Mouse (Mus musculus) heart, embryonic 12.5 days (tissue): ENCODE measurements at regions not wholly inside any gene's neighbourhood (a gene's known extent, or its start where the extent isn't known, plus 50 kb on each side); places are given as distances from the start of the nearest gene placed in this dataset.
A peak's percentile ranks its signal among the peaks of the same experiment; 100 is the strongest.

Experiments
- ATAC-seq: fragments of 200-750 bp; cut with Nextera tagmentation; 2 replicates; pipeline ENCODE4 v1.8.0; 2017; ENCODE audit warnings: moderate TSS enrichment, moderate library complexity; ENCODE audit not compliant: insufficient number of reproducible peaks, low FRiP score
- H3K27ac ChIP-seq: fragments of 300-500 bp; sonication (generic); 2 replicates; pipeline ENCODE4 v1.5.1; 2016; ENCODE audit warnings: mild to moderate bottlenecking, moderate library complexity; ENCODE audit not compliant: poor library complexity, severe bottlenecking
- H3K27me3 ChIP-seq: fragments of 300-500 bp; sonication (generic); replicated peaks from 2 replicates; pipeline ENCODE4 v1.6.1; 2016; ENCODE audit warnings: mild to moderate bottlenecking, moderate library complexity
- H3K36me3 ChIP-seq: fragments of 300-500 bp; sonication (generic); 2 replicates; pipeline ENCODE4 v1.6.1; 2016; ENCODE audit warnings: mild to moderate bottlenecking, moderate library complexity
- H3K4me1 ChIP-seq: fragments of 300-500 bp; sonication (generic); replicated peaks from 2 replicates; pipeline ENCODE4 v1.6.1; 2016; ENCODE audit warnings: mild to moderate bottlenecking
- H3K4me2 ChIP-seq: fragments of 300-500 bp; sonication (generic); 2 replicates; pipeline ENCODE4 v1.6.1; 2016; ENCODE audit warnings: mild to moderate bottlenecking, moderate library complexity
- H3K4me3 ChIP-seq: fragments of 300-500 bp; sonication (generic); 2 replicates; pipeline ENCODE4 v1.5.1; 2016; ENCODE audit warnings: mild to moderate bottlenecking
- H3K9ac ChIP-seq: fragments of 300-500 bp; sonication (generic); 2 replicates; pipeline ENCODE4 v1.6.1; 2016; ENCODE audit warnings: mild to moderate bottlenecking, moderate library complexity
- H3K9me3 ChIP-seq: fragments of 300-500 bp; sonication (generic); replicated peaks from 2 replicates; pipeline ENCODE4 v1.6.1; 2016; ENCODE audit warnings: mild to moderate bottlenecking, moderate library complexity
- WGBS: fragments of 180-500 bp; shearing (Covaris S2); methylation state at CpG from one replicate; pipeline ENCODE4 v1.1.7; 2016; 5-methylcytosine and 5-hydroxymethylcytosine counted together

DNA sequence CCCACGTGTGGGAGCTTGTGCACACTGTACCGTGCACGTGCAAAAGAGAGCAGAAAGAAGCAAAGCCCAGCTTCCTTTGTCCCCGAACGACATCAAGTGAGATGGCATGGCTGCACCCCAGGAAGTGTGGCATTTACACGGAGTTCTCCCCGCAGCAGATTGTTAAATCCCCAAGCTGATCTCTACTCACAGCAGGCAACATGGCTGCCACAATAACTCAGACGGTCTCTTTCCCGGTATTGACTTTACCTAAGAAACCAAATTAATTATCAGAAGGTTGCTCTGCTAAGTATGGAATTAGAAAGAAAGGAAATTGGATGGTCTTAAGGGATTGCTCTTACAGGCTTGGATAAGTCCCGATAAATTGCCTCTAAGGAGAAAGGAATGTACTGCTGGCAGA lies 241.4 kb downstream of the Gm11011 start:
- Histone ChIP-seq H3K4me1 (no peaks in the 10 kb centered on the region), H3K9ac (no peak overlapping the region), H3K4me2 (no peak overlapping the region), H3K4me3 (no peak overlapping the region), H3K36me3 (no peaks in the 10 kb centered on the region), H3K27ac (no peak overlapping the region), H3K27me3 (no peaks in the 10 kb centered on the region), H3K9me3 (no peaks in the 10 kb centered on the region)
- WGBS = 75% methylated on average over 10 of the region's 10 CpGs
- ATAC-seq = no peak

- 73% methylated on average over 5 of the region's 5 CpGs for WGBS
- H3K4me1 ChIP-seq = no peaks in the 10 kb centered on the region
- no peaks in the 10 kb centered on the region for H3K9me3 ChIP-seq
- H3K27me3 ChIP-seq = no peaks in the 10 kb centered on the region
- no peaks in the 10 kb centered on the region for H3K36me3 ChIP-seq
- H3K27ac ChIP-seq = no peak overlapping the region
- ATAC-seq = no peak
- no peak overlapping the region for H3K4me3 ChIP-seq
- H3K9ac ChIP-seq = no peak overlapping the region
- H3K4me2 ChIP-seq = no peak overlapping the region
These were observed 268.0 kb downstream of the Gm11011 start for GRCm38 (mm10) chr2:169319521-169319920.

DNA sequence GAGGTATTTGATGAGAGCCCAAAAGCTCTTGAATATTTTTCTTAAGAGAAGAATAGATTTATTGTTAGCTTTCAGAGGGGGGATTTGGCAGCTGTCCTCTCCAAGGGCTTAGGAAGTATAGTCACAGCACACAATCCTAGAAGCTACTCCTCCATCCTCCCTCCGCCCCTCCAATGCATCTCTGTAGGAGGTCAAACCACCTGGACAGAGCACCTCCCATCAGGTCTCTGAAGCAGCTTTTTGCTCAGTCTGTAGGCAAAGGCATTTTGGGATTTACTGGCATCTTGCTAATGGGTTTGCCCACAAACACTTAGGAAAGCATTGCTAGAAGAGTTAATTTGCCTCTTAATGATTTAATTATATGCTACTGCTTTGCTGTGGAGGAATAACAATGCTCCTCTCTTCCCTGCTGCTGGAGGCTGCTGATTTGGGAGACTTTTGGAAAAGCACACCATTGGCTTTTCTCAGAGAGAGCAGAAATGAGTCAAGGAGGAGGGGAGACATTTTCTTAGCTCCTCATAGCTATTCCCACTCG lies 273.1 kb downstream of the Gm11011 start:
- Histone ChIP-seq H3K9ac (no peak overlapping the region), H3K4me3 (no peak overlapping the region), H3K9me3 (no peaks in the 10 kb centered on the region), H3K27me3 (no peaks in the 10 kb centered on the region), H3K27ac (no peak overlapping the region), H3K4me1 (peaks cover 11% of the 10 kb centered on the region), H3K4me2 (no peak overlapping the region), H3K36me3 (no peaks in the 10 kb centered on the region)
- WGBS = 55% methylated on average over 2 of the region's 2 CpGs
- no peak for ATAC-seq

GRCm38 (mm10) chr2:169311821-169312220 lies 275.7 kb downstream of the Gm11011 start:
- ATAC-seq = no peak

DNA sequence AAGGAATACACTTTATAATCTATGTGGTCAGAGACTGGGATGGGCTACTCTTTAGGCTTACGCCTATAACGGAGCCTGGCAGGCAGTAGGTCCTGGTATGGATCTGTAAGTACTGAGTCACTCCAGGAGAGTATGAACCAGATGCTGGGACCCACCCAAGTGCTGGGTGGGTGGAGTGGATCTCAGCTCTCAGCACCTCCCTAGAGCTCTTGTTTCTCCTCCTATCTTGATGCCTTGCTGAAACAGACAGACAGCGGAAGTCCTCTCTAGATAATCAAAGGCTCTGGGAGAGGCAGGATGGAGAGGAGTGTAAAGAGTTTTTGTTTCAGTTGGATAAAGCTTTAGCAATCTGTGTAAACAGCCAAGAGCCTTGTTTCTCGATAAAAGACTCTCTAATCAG lies 276.2 kb downstream of the Gm11011 start:
- WGBS = 13% methylated on average over 4 of the region's 4 CpGs
- no peak overlapping the region for H3K4me3 ChIP-seq
- 0 out of 2 replicates have a peak, but pooled peaks cover 2% of the 10 kb centered on the region for H3K9me3 ChIP-seq
- H3K4me1 ChIP-seq = peaks cover 11% of the 10 kb centered on the region
- H3K36me3 ChIP-seq = no peaks in the 10 kb centered on the region
- H3K27me3 ChIP-seq = no peaks in the 10 kb centered on the region
- peak; percentile 66; the same call in 1 of the 2 replicates for ATAC-seq
- no peak overlapping the region for H3K9ac ChIP-seq
- peak overlapping the region; percentile 30; the same call in 1 of the 2 replicates for H3K27ac ChIP-seq
- H3K4me2 ChIP-seq = peak overlapping the region; percentile 38

More at GRCm38 (mm10) chr2:169311821-169312220, 275.7 kb downstream of the Gm11011 start:
- Histone ChIP-seq H3K4me1 (peaks cover 11% of the 10 kb centered on the region), H3K36me3 (no peaks in the 10 kb centered on the region), H3K9me3 (0 out of 2 replicates have a peak, but pooled peaks cover 2% of the 10 kb centered on the region), H3K27ac (peak overlapping the region; percentile 30; the same call in 1 of the 2 replicates), H3K4me3 (no peak overlapping the region), H3K4me2 (peak overlapping the region; percentile 38), H3K27me3 (no peaks in the 10 kb centered on the region), H3K9ac (no peak overlapping the region)
- WGBS = 32% methylated on average over 12 of the region's 12 CpGs

DNA sequence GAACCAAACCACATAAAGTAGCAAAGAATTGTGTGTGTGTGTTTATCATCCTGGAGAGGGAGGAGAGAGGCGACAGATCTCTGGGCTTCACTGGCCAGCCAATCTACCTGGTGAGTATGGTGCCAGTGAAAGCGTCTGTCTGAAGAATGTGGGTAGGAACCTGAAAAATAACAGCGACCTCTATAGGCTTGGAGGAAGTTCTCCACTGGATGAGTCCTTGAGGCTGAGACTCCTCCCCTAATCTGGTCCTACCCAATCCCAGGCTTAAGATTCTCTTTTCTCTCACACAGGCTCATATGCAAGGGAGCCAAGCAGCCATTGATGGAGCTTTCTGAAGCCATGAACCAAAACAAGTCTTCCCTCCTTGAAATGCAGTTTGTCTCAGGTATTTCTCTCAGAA lies 283.2 kb downstream of the Gm11011 start:
- Histone ChIP-seq H3K9ac (no peak overlapping the region), H3K4me1 (no peaks in the 10 kb centered on the region), H3K4me2 (no peak overlapping the region), H3K9me3 (peaks cover 5% of the 10 kb centered on the region; the same call in 1 of the 2 replicates), H3K36me3 (no peaks in the 10 kb centered on the region), H3K27me3 (no peaks in the 10 kb centered on the region), H3K4me3 (no peak overlapping the region), H3K27ac (no peak overlapping the region)
- ATAC-seq = no peak
- WGBS = 79% methylated on average over 3 of the region's 3 CpGs

DNA sequence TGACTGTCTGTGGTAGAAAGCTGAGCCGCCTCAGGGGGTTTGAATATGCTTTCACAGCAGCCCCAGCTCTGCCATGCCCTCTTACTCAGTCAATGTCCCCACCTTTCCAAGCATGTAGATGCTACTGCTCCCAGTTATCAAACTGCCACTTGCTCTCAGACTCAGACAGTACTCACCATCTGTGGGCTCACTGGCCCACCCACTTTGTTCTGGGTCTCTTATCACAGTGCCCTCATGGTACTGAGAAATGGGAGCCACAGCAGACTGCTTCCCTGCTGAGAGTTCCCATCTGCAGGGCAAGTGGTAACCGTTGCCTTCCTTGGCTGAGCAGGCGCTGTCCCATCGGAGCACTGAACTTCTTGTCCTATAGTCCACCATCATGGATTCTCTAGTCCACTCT lies 286.6 kb downstream of the Gm11011 start:
- H3K9ac ChIP-seq = no peak overlapping the region
- ATAC-seq = no peak
- no peaks in the 10 kb centered on the region for H3K27me3 ChIP-seq
- peaks cover 9% of the 10 kb centered on the region; the same call in 1 of the 2 replicates for H3K4me1 ChIP-seq
- no peaks in the 10 kb centered on the region; the same call in 1 of the 2 replicates for H3K9me3 ChIP-seq
- H3K27ac ChIP-seq = no peak overlapping the region
- no peaks in the 10 kb centered on the region for H3K36me3 ChIP-seq
- 68% methylated on average over 4 of the region's 4 CpGs for WGBS
- H3K4me3 ChIP-seq = no peak overlapping the region
- H3K4me2 ChIP-seq = no peak overlapping the region

- H3K9me3 ChIP-seq = no peaks in the 10 kb centered on the region; the same call in 1 of the 2 replicates
- H3K4me2 ChIP-seq = no peak overlapping the region
- no peak overlapping the region for H3K4me3 ChIP-seq
- no peaks in the 10 kb centered on the region for H3K36me3 ChIP-seq
- ATAC-seq = no peak
- no peaks in the 10 kb centered on the region for H3K27me3 ChIP-seq
- H3K9ac ChIP-seq = no peak overlapping the region
- peaks cover 9% of the 10 kb centered on the region; the same call in 1 of the 2 replicates for H3K4me1 ChIP-seq
- 87% methylated on average over 8 of the region's 8 CpGs for WGBS
- H3K27ac ChIP-seq = no peak overlapping the region
These were observed 287.1 kb downstream of the Gm11011 start for GRCm38 (mm10) chr2:169300411-169300810.

DNA sequence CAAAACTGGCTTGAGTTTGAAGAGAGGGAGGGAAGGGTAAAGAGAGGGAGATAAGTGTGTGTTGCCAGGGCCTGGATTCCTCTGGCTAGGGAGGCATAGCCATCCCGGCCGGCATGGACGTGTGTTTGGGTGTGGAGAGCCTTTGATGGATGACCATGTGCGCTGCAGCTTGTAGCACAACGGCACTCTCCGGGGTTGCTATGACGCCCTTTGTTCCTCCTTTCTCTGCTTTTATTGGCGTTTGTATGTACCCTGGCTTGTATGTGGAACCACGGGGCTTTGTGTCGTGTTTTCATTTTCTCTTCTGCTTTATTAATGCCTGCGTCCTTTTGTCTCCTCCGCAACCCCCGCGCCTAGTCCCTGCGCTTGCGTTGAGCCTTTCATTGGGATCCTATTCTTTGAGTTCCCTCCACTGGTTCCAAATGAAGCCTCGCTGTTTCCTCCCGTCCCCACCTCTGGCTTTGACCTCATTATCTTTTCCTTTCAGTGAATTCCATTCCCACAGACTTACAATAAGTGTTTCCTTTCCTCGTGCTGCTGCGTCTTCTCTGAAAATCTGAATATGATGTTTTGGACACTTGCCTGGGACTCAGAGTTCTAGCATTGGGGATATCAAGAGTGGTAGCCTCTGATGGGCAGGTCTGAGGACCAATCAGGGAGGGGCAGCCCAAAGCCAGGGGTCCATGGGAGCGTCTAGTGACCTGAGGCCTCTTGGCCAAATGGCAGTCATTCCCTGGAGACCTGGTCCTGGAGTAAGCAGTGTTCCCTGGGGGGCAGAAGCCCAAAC lies 289.5 kb downstream of the Gm11011 start:
- H3K27ac ChIP-seq = no peak overlapping the region
- 29% methylated on average over 21 of the region's 21 CpGs for WGBS
- H3K9me3 ChIP-seq = no peaks in the 10 kb centered on the region; the same call in 1 of the 2 replicates
- H3K36me3 ChIP-seq = no peaks in the 10 kb centered on the region
- no peak overlapping the region for H3K9ac ChIP-seq
- no peaks in the 10 kb centered on the region for H3K27me3 ChIP-seq
- peak overlapping the region; percentile 18 for H3K4me3 ChIP-seq
- ATAC-seq = peak; percentile 39; the same call in 1 of the 2 replicates
- peak overlapping the region; percentile 58 for H3K4me2 ChIP-seq
- H3K4me1 ChIP-seq = peaks cover 9% of the 10 kb centered on the region; the same call in 1 of the 2 replicates

GRCm38 (mm10) chr2:169297226-169297625 lies 290.3 kb downstream of the Gm11011 start:
- ATAC-seq = no peak
- H3K27ac ChIP-seq = no peak overlapping the region
- no peaks in the 10 kb centered on the region for H3K27me3 ChIP-seq
- no peaks in the 10 kb centered on the region for H3K36me3 ChIP-seq
- H3K4me1 ChIP-seq = peaks cover 9% of the 10 kb centered on the region; the same call in 1 of the 2 replicates
- H3K9ac ChIP-seq = no peak overlapping the region
- H3K4me2 ChIP-seq = no peak overlapping the region
- no peak overlapping the region for H3K4me3 ChIP-seq
- WGBS = 41% methylated on average over 4 of the region's 4 CpGs
- H3K9me3 ChIP-seq = no peaks in the 10 kb centered on the region; the same call in 1 of the 2 replicates

DNA sequence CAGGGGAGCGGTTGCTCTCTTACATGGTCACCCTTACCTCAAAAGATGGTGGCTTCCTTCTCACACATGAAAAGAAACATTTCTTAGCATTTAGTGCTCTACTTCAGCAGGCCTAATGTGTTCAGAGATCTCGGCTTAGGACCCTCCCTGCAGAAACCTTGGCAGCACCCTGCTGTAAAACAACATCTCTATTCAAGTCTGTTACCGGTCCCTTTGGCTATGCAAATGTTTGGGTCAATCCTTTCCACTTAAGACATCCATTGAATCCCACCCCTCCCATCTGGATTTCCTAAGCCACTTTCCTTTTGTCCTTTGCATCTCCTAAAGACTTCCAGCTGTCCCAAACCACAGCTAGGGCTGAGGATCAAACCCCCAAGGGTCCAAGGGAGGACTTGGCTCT lies 294.2 kb downstream of the Gm11011 start:
- Histone ChIP-seq H3K27ac (no peak overlapping the region), H3K4me1 (peaks cover 8% of the 10 kb centered on the region; the same call in 1 of the 2 replicates), H3K9ac (no peak overlapping the region), H3K4me3 (no peak overlapping the region), H3K27me3 (no peaks in the 10 kb centered on the region), H3K9me3 (peaks cover 6% of the 10 kb centered on the region), H3K4me2 (no peak overlapping the region), H3K36me3 (no peaks in the 10 kb centered on the region)
- ATAC-seq = no peak
- WGBS = 50% methylated on average over 3 of the region's 3 CpGs
